ENCODE assay signal across 8 mouse cellular contexts in the genomic region with DNA sequence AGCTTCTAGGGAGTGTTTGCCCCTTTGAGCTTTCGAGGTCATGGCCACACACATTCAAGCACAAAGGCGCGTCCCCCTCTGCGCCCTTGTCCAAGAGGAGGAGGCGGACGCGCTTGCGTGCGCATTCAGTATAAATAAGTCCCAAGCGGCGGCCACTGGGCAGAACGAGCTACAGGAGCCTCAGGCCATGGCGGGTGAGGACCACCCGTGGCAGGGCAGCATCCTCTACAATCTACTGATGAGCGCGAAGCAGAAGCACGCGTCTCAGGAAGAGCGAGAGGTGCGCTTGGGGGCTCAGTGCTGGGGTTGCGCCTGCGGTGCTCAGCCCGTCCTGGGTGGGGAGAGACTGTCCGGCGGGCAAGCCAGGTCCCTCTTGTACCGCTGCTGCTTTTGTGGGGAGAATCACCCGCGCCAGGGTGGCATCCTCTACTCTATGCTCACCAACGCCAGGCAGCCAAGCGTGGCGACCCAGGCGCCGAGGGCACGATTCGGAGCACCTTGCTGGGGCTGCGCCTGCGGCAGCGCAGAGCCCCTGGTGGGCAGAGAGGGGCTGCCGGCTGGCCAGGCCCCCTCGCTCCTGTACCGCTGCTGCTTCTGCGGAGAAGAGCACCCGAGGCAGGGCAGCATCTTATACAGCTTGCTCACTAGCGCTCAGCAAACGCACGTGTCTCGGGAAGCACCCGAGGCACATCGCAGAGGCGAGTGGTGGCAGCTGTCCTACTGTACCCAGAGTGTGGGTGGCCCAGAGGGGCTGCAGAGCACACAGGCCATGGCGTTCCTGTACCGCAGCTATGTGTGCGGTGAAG. TPM values are rescaled to one million over a fixed set of nuclear protein-coding genes. Genes with fewer than 3 reads are reported as not detected.
DNase-seq lines count a peak whose midpoint lies in the region; ATAC-seq lines count a peak whose summit lies in the region.

Nr0b1 (plus strand) TSS at position 151 of the 806 bp plus-strand sequence.

- no peak for DNase-seq in heart, adult 8-10 months (ENCODE audit: low spot score)
- peak; percentile 39 for DNase-seq in adrenal gland, postnatal 10 days
- no peak for DNase-seq in cerebellum, adult 9-11 months
- no peak for DNase-seq in layer of hippocampus, postnatal 25 days (ENCODE audit: extremely low spot score in 1 of 2, low spot score in 1 of 2)
- DNase-seq in c-Kit-positive CD71-positive TER-119-positive erythroid progenitor cells, embryonic 14.5 days (ENCODE audit: low spot score): no peak

- 15% methylated on average over 48 of the region's 53 CpGs for WGBS in heart, embryonic 16.5 days
- 23% methylated on average over 53 of the region's 53 CpGs for WGBS in forebrain, embryonic 15.5 days
- 28% methylated on average over 53 of the region's 53 CpGs for WGBS in midbrain, embryonic 12.5 days

- ATAC-seq in heart, embryonic 16.5 days (replicated peaks; ENCODE audit: extremely low read depth, insufficient read depth, low FRiP score): no peak
- peak; percentile 89 for ATAC-seq in forebrain, embryonic 15.5 days (replicated peaks)
- peak; percentile 78 for ATAC-seq in midbrain, embryonic 12.5 days (ENCODE audit: low FRiP score, low read depth)

- H3K9ac ChIP-seq in heart, embryonic 16.5 days (ENCODE audit: low read length): no peak within 1 kb of the TSS
- peak within 1 kb of the TSS; percentile 37 for H3K9ac ChIP-seq in forebrain, embryonic 15.5 days (replicated peaks)
- H3K9ac ChIP-seq in midbrain, embryonic 12.5 days (replicated peaks): peak within 1 kb of the TSS; percentile 31; the same call in 1 of the 2 replicates

- peak within 1 kb of the TSS; percentile 39 for H3K4me3 ChIP-seq in heart, embryonic 16.5 days (ENCODE audit: low read length)
- H3K4me3 ChIP-seq in forebrain, embryonic 15.5 days: peak within 1 kb of the TSS; percentile 44
- H3K4me3 ChIP-seq in midbrain, embryonic 12.5 days: peak within 1 kb of the TSS; percentile 46

- no peak within 1 kb of the TSS for H3K27ac ChIP-seq in heart, embryonic 16.5 days (ENCODE audit: low read length)
- no peak within 1 kb of the TSS for H3K27ac ChIP-seq in forebrain, embryonic 15.5 days (replicated peaks)
- H3K27ac ChIP-seq in midbrain, embryonic 12.5 days (replicated peaks): no peak within 1 kb of the TSS

- peak within 1 kb of the TSS; percentile 54 for H3K4me2 ChIP-seq in heart, embryonic 16.5 days (ENCODE audit: low read depth, low read length)
- H3K4me2 ChIP-seq in forebrain, embryonic 15.5 days (replicated peaks): peak within 1 kb of the TSS; percentile 85
- peak within 1 kb of the TSS; percentile 75 for H3K4me2 ChIP-seq in midbrain, embryonic 12.5 days (replicated peaks)

- H3K4me1 ChIP-seq in heart, embryonic 16.5 days (ENCODE audit: control insufficient read depth, insufficient read depth, low read length): no peaks in the 10 kb centered on the region
- no peaks in the 10 kb centered on the region for H3K4me1 ChIP-seq in forebrain, embryonic 15.5 days
- H3K4me1 ChIP-seq in midbrain, embryonic 12.5 days: no peaks in the 10 kb centered on the region

- H3K9me3 ChIP-seq in heart, embryonic 16.5 days (replicated peaks; ENCODE audit: control insufficient read depth, low read length): no peaks in the 10 kb centered on the region
- no peaks in the 10 kb centered on the region for H3K9me3 ChIP-seq in forebrain, embryonic 15.5 days
- no peaks in the 10 kb centered on the region for H3K9me3 ChIP-seq in midbrain, embryonic 12.5 days

- H3K36me3 ChIP-seq in heart, embryonic 16.5 days (ENCODE audit: control insufficient read depth, insufficient read depth): no peaks in the 10 kb centered on the region
- H3K36me3 ChIP-seq in forebrain, embryonic 15.5 days: no peaks in the 10 kb centered on the region
- no peaks in the 10 kb centered on the region for H3K36me3 ChIP-seq in midbrain, embryonic 12.5 days

- H3K27me3 ChIP-seq in heart, embryonic 16.5 days (ENCODE audit: control insufficient read depth, insufficient read depth, low read length): peaks cover 17% of the 10 kb centered on the region
- H3K27me3 ChIP-seq in forebrain, embryonic 15.5 days: 0 out of 2 replicates have a peak, but pooled peaks cover 3% of the 10 kb centered on the region
- peaks cover 24% of the 10 kb centered on the region for H3K27me3 ChIP-seq in midbrain, embryonic 12.5 days

RNA-seq across cellular contexts. Expression of gene Nr0b1, which starts in this region (rescaled TPM):
- polyA plus RNA-seq in heart, embryonic 16.5 days (2015; fragmentation: Nextera tagmentation; extraction: Ambion mirVana): not detected in 2 replicates
- total RNA-seq in heart, adult 8-10 months (2022): not detected
- 10 to 100 TPM in 1 of 2 experiments, 1 to 10 TPM in 1; 8.5 to 17.2 TPM for total RNA-seq in adrenal gland, postnatal 10 days (2021)
- 1.0 and 1.4 TPM in 2 replicates for polyA plus RNA-seq in forebrain, embryonic 15.5 days (2015; fragmentation: Nextera tagmentation; extraction: Ambion mirVana)
- 0.19 and 0.79 TPM in 2 replicates for polyA plus RNA-seq in midbrain, embryonic 12.5 days (2016; fragmentation: Nextera tagmentation; extraction: Ambion mirVana)
- not detected for total RNA-seq in layer of hippocampus, postnatal 25 days (2021)

Comparison
In these comparisons a context has a peak if more than half of its experiments do, and no peak if none do; other contexts are left out.
1. RNA of gene Nr0b1 (total RNA-seq): 8.5 to 17.2 TPM in adrenal gland, postnatal 10 days; not detected in heart, adult 8-10 months and not detected in layer of hippocampus, postnatal 25 days; every median in the first group is over 4 times any median in the second.
2. Peak in ATAC-seq, H3K4me3 ChIP-seq, H3K9ac ChIP-seq and H3K4me2 ChIP-seq in midbrain, embryonic 12.5 days; RNA of the gene not detected or under 1 TPM.
3. Peak in every context shown above with its lines, with median percentiles within 50 percentile points of each other: H3K4me2 ChIP-seq and H3K4me3 ChIP-seq.